In genomic region chr1:184498909-184499525, GRCm38 (mm10) we compare ENCODE assay signal across 22 mouse cellular contexts.
DNase-seq lines count a peak whose midpoint lies in the region; ATAC-seq and TF ChIP-seq lines count a peak whose summit lies in the region.
"Had no signal": no experiment of that assay in that cellular context is flagged by ENCODE, and none has a peak within 500 bp of the region (broad histone marks: within the 10 kb centered on the region; RNA-seq: fewer than 3 reads in every experiment).

No protein-coding gene starts in this region.

- H3K9me3 ChIP-seq in kidney, postnatal 0 days (replicated peaks; ENCODE audit: low read length) = no peaks in the 10 kb centered on the region
- no peaks in the 10 kb centered on the region for H3K9me3 ChIP-seq in lung, postnatal 0 days (ENCODE audit: low read length)
- H3K9me3 ChIP-seq: G1E; heart, embryonic 15.5 days; hindbrain, embryonic 15.5 days had no signal

- no peak for TF ChIP-seq CTCF in gastrocnemius, adult 2 months (IDR thresholded peaks at IDR 0.05)
- TF ChIP-seq CTCF in kidney, postnatal 0 days (IDR thresholded peaks at IDR 0.05; ENCODE audit: low read depth) = no peak
- TF ChIP-seq CTCF in lung, postnatal 0 days (IDR thresholded peaks at IDR 0.05) = no peak

- H3K9ac ChIP-seq in kidney, postnatal 0 days (ENCODE audit: low read depth, low read length) = no peak overlapping the region
- H3K9ac ChIP-seq in lung, postnatal 0 days (replicated peaks; ENCODE audit: low read depth) = no peak overlapping the region
- H3K9ac ChIP-seq: heart, embryonic 15.5 days; hindbrain, embryonic 15.5 days had no signal

- TF ChIP-seq EP300 in lung, postnatal 0 days (IDR thresholded peaks at IDR 0.05) = peak; percentile 92

- DNase-seq in gastrocnemius, adult 2 months = no peak
- DNase-seq in gastrocnemius, postnatal 25 days = no peak
- DNase-seq in kidney, postnatal 0 days (ENCODE audit: low spot score) = peak; percentile 51
- DNase-seq in kidney, adult 18-20 months = no peak
- peak; percentile 91 for DNase-seq in lung, postnatal 0 days (ENCODE audit: low spot score)
- DNase-seq in lung, postnatal 36 days = peak; percentile 76
- no peak for DNase-seq in c-Kit-positive CD71-positive TER-119-positive erythroid progenitor cells, embryonic 14.5 days (ENCODE audit: low spot score)
- DNase-seq: adrenal gland, postnatal 25 days; B cell, adult 2 months; cerebellum, adult 2 months; cerebellum, postnatal 10 days; gastrocnemius, postnatal 10 days; heart, postnatal 36 days had no signal

- H3K27ac ChIP-seq in gastrocnemius, adult 2 months = peak overlapping the region; percentile 28
- no peak overlapping the region for H3K27ac ChIP-seq in kidney, postnatal 0 days
- peak overlapping the region; percentile 68 for H3K27ac ChIP-seq in lung, postnatal 0 days (ENCODE audit: low read length)
- H3K27ac ChIP-seq: embryonic facial prominence, embryonic 10.5 days; forebrain, embryonic 10.5 days; heart, embryonic 15.5 days; hindbrain, embryonic 15.5 days had no signal

- no peak for ATAC-seq in kidney, postnatal 0 days (replicated peaks; ENCODE audit: low FRiP score, low read depth)
- ATAC-seq in lung, postnatal 0 days = peak; percentile 94
- ATAC-seq in frontal cortex, adult (ENCODE audit: low TSS enrichment) = no peak
- ATAC-seq: CD4-positive, CD25-positive, alpha-beta regulatory T cell, adult 4 months; forebrain, embryonic 14.5 days; inflammation-experienced regulatory T-cells, adult 6 months had no signal

- H3K36me3 ChIP-seq in kidney, postnatal 0 days (ENCODE audit: insufficient read depth, low read length) = no peaks in the 10 kb centered on the region
- no peaks in the 10 kb centered on the region for H3K36me3 ChIP-seq in lung, postnatal 0 days (ENCODE audit: insufficient read depth, low read length)
- H3K36me3 ChIP-seq: embryonic facial prominence, embryonic 10.5 days; forebrain, embryonic 10.5 days; G1E; heart, embryonic 15.5 days; hindbrain, embryonic 15.5 days had no signal

- 36% methylated on average over 11 of the region's 11 CpGs for WGBS in kidney, postnatal 0 days
- 49% methylated on average over 11 of the region's 11 CpGs for WGBS in lung, postnatal 0 days

- no peak overlapping the region for H3K4me3 ChIP-seq in gastrocnemius, adult 2 months
- no peak overlapping the region for H3K4me3 ChIP-seq in kidney, postnatal 0 days (replicated peaks; ENCODE audit: low read depth, low read length)
- no peak overlapping the region for H3K4me3 ChIP-seq in lung, postnatal 0 days (ENCODE audit: low read depth, low read length)
- H3K4me3 ChIP-seq: embryonic facial prominence, embryonic 10.5 days; forebrain, embryonic 10.5 days; heart, embryonic 15.5 days; hindbrain, embryonic 15.5 days had no signal

- intact Hi-C loops in gastrocnemius, adult 2 months (cut with DNase I) = no loop called here

- no peak overlapping the region for H3K4me2 ChIP-seq in kidney, postnatal 0 days (ENCODE audit: low read length)
- no peak overlapping the region for H3K4me2 ChIP-seq in lung, postnatal 0 days (replicated peaks; ENCODE audit: low read depth, low read length)
- H3K4me2 ChIP-seq: heart, embryonic 15.5 days; hindbrain, embryonic 15.5 days had no signal

- H3K27me3 ChIP-seq in kidney, postnatal 0 days (ENCODE audit: insufficient read depth, low read length) = no peaks in the 10 kb centered on the region
- H3K27me3 ChIP-seq in lung, postnatal 0 days (replicated peaks; ENCODE audit: insufficient read depth, low read length) = no peaks in the 10 kb centered on the region
- H3K27me3 ChIP-seq: heart, embryonic 15.5 days; hindbrain, embryonic 15.5 days had no signal

- no peaks in the 10 kb centered on the region for H3K4me1 ChIP-seq in kidney, postnatal 0 days (replicated peaks; ENCODE audit: insufficient read depth, low read length)
- no peaks in the 10 kb centered on the region for H3K4me1 ChIP-seq in lung, postnatal 0 days (ENCODE audit: insufficient read depth, low read depth, low read length)
- H3K4me1 ChIP-seq: embryonic facial prominence, embryonic 10.5 days; forebrain, embryonic 10.5 days; heart, embryonic 15.5 days; hindbrain, embryonic 15.5 days had no signal

Comparison
In these comparisons a context has a peak if more than half of its experiments do, and no peak if none do; other contexts are left out.
1. DNase-seq: peak in kidney, postnatal 0 days (single experiment), lung, postnatal 0 days (single experiment) and lung, postnatal 36 days (single experiment); none in gastrocnemius, adult 2 months (single experiment), gastrocnemius, postnatal 25 days (single experiment), kidney, adult 18-20 months (single experiment) and c-Kit-positive CD71-positive TER-119-positive erythroid progenitor cells, embryonic 14.5 days (single experiment).